Comparison of ENCODE assay signal across 25 mouse cellular contexts in the genomic region with DNA sequence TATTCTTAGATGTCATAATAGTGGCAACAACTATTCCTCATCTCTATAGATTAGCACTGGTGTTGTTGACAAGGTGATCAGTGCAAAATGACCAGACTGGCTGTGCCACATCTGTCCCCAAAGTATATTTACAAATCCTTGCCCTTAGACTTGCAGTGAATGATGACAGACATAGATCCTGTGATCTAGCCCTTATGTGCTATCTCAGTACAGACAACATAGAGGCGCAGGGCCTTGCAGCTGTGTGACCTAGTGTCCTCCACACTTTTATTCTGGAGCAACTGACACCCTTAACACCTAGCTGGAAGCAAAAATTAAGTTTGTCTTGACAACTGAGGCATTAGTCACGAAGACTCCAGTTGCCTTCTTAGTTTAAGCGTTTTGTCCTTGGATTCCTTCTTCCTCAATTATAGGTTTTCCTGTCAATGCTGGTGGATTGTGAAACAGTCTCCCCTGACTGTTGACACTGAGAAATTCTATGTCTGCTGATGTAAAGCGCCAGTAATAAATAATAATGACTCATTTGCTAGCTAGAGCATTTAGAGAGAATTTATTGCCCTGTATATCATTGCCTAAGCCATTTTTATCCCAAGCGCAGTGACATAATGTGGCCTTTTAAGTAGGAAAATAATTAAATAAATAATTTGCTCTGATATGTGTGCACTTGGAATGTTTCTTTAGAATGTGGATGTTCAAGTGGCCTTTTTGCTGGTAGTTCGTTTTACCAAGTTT.
"Had no signal": no experiment of that assay in that cellular context is flagged by ENCODE, and none has a peak within 500 bp of the region (broad histone marks: within the 10 kb centered on the region; RNA-seq: fewer than 3 reads in every experiment).

No protein-coding gene starts in this region.

- ATAC-seq: inflammation-experienced regulatory T-cells, adult 6 months; liver, embryonic 12.5 days had no signal

- H3K36me3 ChIP-seq: limb, embryonic 13.5 days; liver, embryonic 12.5 days; liver, embryonic 15.5 days; lung, embryonic 15.5 days; midbrain, embryonic 10.5 days; neural tube, embryonic 15.5 days had no signal

- H3K4me2 ChIP-seq: limb, embryonic 13.5 days; liver, embryonic 12.5 days; liver, embryonic 15.5 days; lung, embryonic 15.5 days; neural tube, embryonic 15.5 days had no signal

- H3K27ac ChIP-seq: left cerebral cortex, adult 2 months; limb, embryonic 13.5 days; liver, embryonic 12.5 days; liver, embryonic 15.5 days; lung, embryonic 15.5 days; midbrain, embryonic 10.5 days; neural tube, embryonic 15.5 days; stomach, postnatal 0 days had no signal

- H3K27me3 ChIP-seq: limb, embryonic 13.5 days; liver, embryonic 12.5 days; liver, embryonic 15.5 days; lung, embryonic 15.5 days; megakaryocyte, embryonic 14.5 days; neural tube, embryonic 15.5 days had no signal

- H3K9ac ChIP-seq: limb, embryonic 13.5 days; liver, embryonic 12.5 days; liver, embryonic 15.5 days; lung, embryonic 15.5 days; neural tube, embryonic 15.5 days had no signal

- H3K4me3 ChIP-seq: left cerebral cortex, adult 2 months; limb, embryonic 13.5 days; liver, embryonic 12.5 days; liver, embryonic 15.5 days; lung, embryonic 15.5 days; megakaryocyte, embryonic 14.5 days; midbrain, embryonic 10.5 days; neural tube, embryonic 15.5 days had no signal

- H3K4me1 ChIP-seq: liver, embryonic 12.5 days; liver, embryonic 15.5 days; lung, embryonic 15.5 days; megakaryocyte, embryonic 14.5 days; midbrain, embryonic 10.5 days had no signal

- H3K9me3 ChIP-seq: limb, embryonic 13.5 days; liver, embryonic 12.5 days; liver, embryonic 15.5 days; lung, embryonic 15.5 days; midbrain, embryonic 10.5 days; neural tube, embryonic 15.5 days had no signal

- DNase-seq: kidney, adult 18-20 months; kidney, adult 9 months; kidney, postnatal 25 days; layer of hippocampus, postnatal 36 days; left cerebral cortex, postnatal 4 days; liver; lung, adult 18-20 months; lung, postnatal 10 days; lung, postnatal 36 days; midbrain, embryonic 14.5 days; right cerebral cortex, adult 18-20 months; right cerebral cortex, postnatal 14 days; right cerebral cortex, postnatal 4 days; thymus, adult 2 months; thymus, postnatal 14 days had no signal
